Mouse (Mus musculus): Measurements from ENCODE around the gene Rgs9. TPM values are rescaled to one million over a fixed set of nuclear protein-coding genes. Genes with fewer than 3 reads are reported as not detected.

The Rgs9 gene
- polyA plus RNA-seq, 1 experiment: 1.2 TPM

DNA sequence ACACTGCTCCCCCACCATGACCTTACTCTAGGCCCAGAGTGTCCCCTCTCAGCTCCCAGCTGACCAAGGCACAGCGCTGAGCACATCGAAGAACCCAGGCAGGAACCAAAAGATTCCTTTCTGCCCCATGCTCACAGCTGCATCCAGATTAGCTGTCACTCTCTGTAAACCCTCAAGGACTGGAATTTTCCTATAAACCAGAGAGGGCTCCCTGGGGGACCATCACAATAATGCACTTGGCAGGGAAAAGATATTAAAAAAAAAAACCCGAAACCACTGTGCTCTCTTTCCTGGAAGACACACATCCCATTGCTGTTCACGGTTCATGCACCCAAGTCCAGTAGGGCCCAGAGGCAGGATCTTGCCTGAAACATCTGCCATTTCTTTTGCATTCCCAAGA is 31.4 kb upstream of the Rgs9 start:
- TF ChIP-seq POLR2A (IDR thresholded peaks at IDR 0.05; ENCODE audit: control insufficient read depth, extremely low read depth, insufficient read depth, low read length, poor library complexity) (no peak), CTCF (IDR thresholded peaks at IDR 0.05; ENCODE audit: borderline replicate concordance, control insufficient read depth, extremely low read depth, insufficient read depth, low read length, poor library complexity) (no peak)
- Histone ChIP-seq H3K27ac (ENCODE audit: control insufficient read depth, insufficient read depth, low read length) (no peak overlapping the region), H3K36me3 (ENCODE audit: control insufficient read depth, insufficient read depth, low read length) (no peaks in the 10 kb centered on the region), H3K27me3 (ENCODE audit: control insufficient read depth, insufficient read depth, low read length) (no peaks in the 10 kb centered on the region), H3K4me1 (replicated peaks; ENCODE audit: control insufficient read depth, insufficient read depth, low read length) (peaks cover 7% of the 10 kb centered on the region), H3K4me3 (ENCODE audit: control insufficient read depth, insufficient read depth, low read length) (no peak overlapping the region)
- 88% methylated on average over 4 of the region's 4 CpGs for WGBS
- DNase-seq: no peak

- Histone ChIP-seq H3K27ac (ENCODE audit: control insufficient read depth, insufficient read depth, low read length) (no peak overlapping the region), H3K27me3 (ENCODE audit: control insufficient read depth, insufficient read depth, low read length) (no peaks in the 10 kb centered on the region), H3K36me3 (ENCODE audit: control insufficient read depth, insufficient read depth, low read length) (no peaks in the 10 kb centered on the region), H3K4me1 (replicated peaks; ENCODE audit: control insufficient read depth, insufficient read depth, low read length) (peaks cover 7% of the 10 kb centered on the region), H3K4me3 (ENCODE audit: control insufficient read depth, insufficient read depth, low read length) (no peak overlapping the region)
- DNase-seq: no peak
- WGBS: 83% methylated on average over 10 of the region's 10 CpGs
- TF ChIP-seq CTCF (IDR thresholded peaks at IDR 0.05; ENCODE audit: borderline replicate concordance, control insufficient read depth, extremely low read depth, insufficient read depth, low read length, poor library complexity): no peak
- TF ChIP-seq POLR2A (IDR thresholded peaks at IDR 0.05; ENCODE audit: control insufficient read depth, extremely low read depth, insufficient read depth, low read length, poor library complexity): no peak
Observed at GRCm38 (mm10) chr11:109327952-109328351, 30.0 kb upstream of the Rgs9 start.

DNA sequence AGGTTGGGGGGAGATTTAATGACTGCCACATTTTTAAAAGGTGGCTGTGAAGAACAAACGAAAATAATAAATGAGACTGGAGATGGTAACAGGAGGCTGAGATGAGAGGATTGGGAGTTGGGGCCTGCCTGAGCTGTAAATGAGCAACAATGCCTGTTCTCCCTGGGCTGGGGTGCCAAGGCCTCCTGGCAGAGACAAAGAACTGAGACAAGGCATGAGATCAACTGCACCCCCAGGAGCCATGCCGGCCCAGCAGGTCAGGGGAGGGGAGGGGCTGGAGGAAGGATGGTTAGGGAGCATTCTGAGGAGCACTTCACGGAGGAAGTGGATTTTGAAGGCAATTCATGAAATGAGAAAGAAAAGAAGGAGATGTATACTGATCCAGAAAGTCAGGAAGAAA is 29.5 kb upstream of the Rgs9 start:
- no peaks in the 10 kb centered on the region for H3K36me3 ChIP-seq (ENCODE audit: control insufficient read depth, insufficient read depth, low read length)
- WGBS: 74% methylated on average over 3 of the region's 3 CpGs
- no peak for TF ChIP-seq POLR2A (IDR thresholded peaks at IDR 0.05; ENCODE audit: control insufficient read depth, extremely low read depth, insufficient read depth, low read length, poor library complexity)
- TF ChIP-seq CTCF (IDR thresholded peaks at IDR 0.05; ENCODE audit: borderline replicate concordance, control insufficient read depth, extremely low read depth, insufficient read depth, low read length, poor library complexity): no peak
- no peak overlapping the region for H3K27ac ChIP-seq (ENCODE audit: control insufficient read depth, insufficient read depth, low read length)
- no peak overlapping the region for H3K4me3 ChIP-seq (ENCODE audit: control insufficient read depth, insufficient read depth, low read length)
- H3K27me3 ChIP-seq (ENCODE audit: control insufficient read depth, insufficient read depth, low read length): no peaks in the 10 kb centered on the region
- H3K4me1 ChIP-seq (replicated peaks; ENCODE audit: control insufficient read depth, insufficient read depth, low read length): peaks cover 7% of the 10 kb centered on the region
- DNase-seq: no peak

DNA sequence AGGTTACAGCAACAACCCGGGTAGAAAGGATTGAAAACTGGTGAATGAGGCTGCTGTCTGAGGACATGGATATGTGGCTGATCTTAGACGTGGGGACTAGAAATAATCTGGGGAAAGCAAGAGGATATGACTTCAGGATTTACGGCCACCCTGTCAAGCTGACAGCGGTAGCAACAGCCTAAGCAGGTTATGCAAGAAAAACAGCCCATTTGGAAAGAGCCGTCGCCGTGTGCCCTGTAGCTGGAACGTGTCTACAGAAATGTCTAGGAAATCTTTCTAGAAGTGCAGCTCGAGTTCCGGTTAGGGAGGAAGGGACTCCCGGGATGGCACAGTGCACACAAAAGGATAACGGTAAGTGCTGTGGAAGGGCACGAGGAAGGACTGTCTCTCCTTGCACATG is 28.3 kb upstream of the Rgs9 start:
- WGBS: 70% methylated on average over 13 of the region's 13 CpGs
- H3K36me3 ChIP-seq (ENCODE audit: control insufficient read depth, insufficient read depth, low read length): no peaks in the 10 kb centered on the region
- no peak for DNase-seq
- no peak overlapping the region for H3K27ac ChIP-seq (ENCODE audit: control insufficient read depth, insufficient read depth, low read length)
- H3K27me3 ChIP-seq (ENCODE audit: control insufficient read depth, insufficient read depth, low read length): no peaks in the 10 kb centered on the region
- no peak overlapping the region for H3K4me3 ChIP-seq (ENCODE audit: control insufficient read depth, insufficient read depth, low read length)
- TF ChIP-seq POLR2A (IDR thresholded peaks at IDR 0.05; ENCODE audit: control insufficient read depth, extremely low read depth, insufficient read depth, low read length, poor library complexity) (no peak), CTCF (IDR thresholded peaks at IDR 0.05; ENCODE audit: borderline replicate concordance, control insufficient read depth, extremely low read depth, insufficient read depth, low read length, poor library complexity) (no peak)
- peaks cover 2% of the 10 kb centered on the region; the same call in 1 of the 2 replicates for H3K4me1 ChIP-seq (replicated peaks; ENCODE audit: control insufficient read depth, insufficient read depth, low read length)

- WGBS: 93% methylated on average over 8 of the region's 8 CpGs
- H3K27me3 ChIP-seq (ENCODE audit: control insufficient read depth, insufficient read depth, low read length): no peaks in the 10 kb centered on the region
- no peak for DNase-seq
- H3K27ac ChIP-seq (ENCODE audit: control insufficient read depth, insufficient read depth, low read length): no peak overlapping the region
- TF ChIP-seq POLR2A (IDR thresholded peaks at IDR 0.05; ENCODE audit: control insufficient read depth, extremely low read depth, insufficient read depth, low read length, poor library complexity) (no peak), CTCF (IDR thresholded peaks at IDR 0.05; ENCODE audit: borderline replicate concordance, control insufficient read depth, extremely low read depth, insufficient read depth, low read length, poor library complexity) (no peak)
- H3K4me1 ChIP-seq (replicated peaks; ENCODE audit: control insufficient read depth, insufficient read depth, low read length): no peaks in the 10 kb centered on the region
- no peak overlapping the region for H3K4me3 ChIP-seq (ENCODE audit: control insufficient read depth, insufficient read depth, low read length)
- H3K36me3 ChIP-seq (ENCODE audit: control insufficient read depth, insufficient read depth, low read length): no peaks in the 10 kb centered on the region
Observed at GRCm38 (mm10) chr11:109320361-109320933, 22.5 kb upstream of the Rgs9 start.

DNA sequence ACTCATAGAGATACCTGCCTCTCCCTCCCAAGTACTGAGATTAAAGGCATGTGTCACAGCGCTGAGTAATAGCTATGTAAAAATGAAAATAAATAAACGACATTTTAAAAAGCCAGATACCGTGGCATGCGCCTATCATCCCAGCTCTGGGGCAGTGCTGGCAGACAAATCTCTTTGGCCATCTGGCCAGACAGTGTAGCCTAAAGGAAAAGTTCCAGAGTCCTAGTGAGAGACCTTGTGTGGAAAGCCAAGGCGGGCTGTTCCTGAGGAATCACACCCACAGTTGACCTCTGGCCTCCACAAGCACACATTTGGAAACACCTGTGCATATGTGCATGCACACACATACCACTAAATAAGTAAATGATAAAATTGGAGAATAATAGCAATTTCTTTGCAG is 22.0 kb upstream of the Rgs9 start:
- Histone ChIP-seq H3K4me3 (ENCODE audit: control insufficient read depth, insufficient read depth, low read length) (no peak overlapping the region), H3K27me3 (ENCODE audit: control insufficient read depth, insufficient read depth, low read length) (no peaks in the 10 kb centered on the region), H3K4me1 (replicated peaks; ENCODE audit: control insufficient read depth, insufficient read depth, low read length) (no peaks in the 10 kb centered on the region), H3K27ac (ENCODE audit: control insufficient read depth, insufficient read depth, low read length) (no peak overlapping the region), H3K36me3 (ENCODE audit: control insufficient read depth, insufficient read depth, low read length) (no peaks in the 10 kb centered on the region)
- TF ChIP-seq CTCF (IDR thresholded peaks at IDR 0.05; ENCODE audit: borderline replicate concordance, control insufficient read depth, extremely low read depth, insufficient read depth, low read length, poor library complexity) (no peak), POLR2A (IDR thresholded peaks at IDR 0.05; ENCODE audit: control insufficient read depth, extremely low read depth, insufficient read depth, low read length, poor library complexity) (no peak)
- no peak for DNase-seq
- WGBS: 96% methylated on average over 5 of the region's 5 CpGs

GRCm38 (mm10) chr11:109319471-109319870 is 21.5 kb upstream of the Rgs9 start:
- H3K4me3 ChIP-seq (ENCODE audit: control insufficient read depth, insufficient read depth, low read length): no peak overlapping the region
- H3K4me1 ChIP-seq (replicated peaks; ENCODE audit: control insufficient read depth, insufficient read depth, low read length): no peaks in the 10 kb centered on the region
- no peaks in the 10 kb centered on the region for H3K36me3 ChIP-seq (ENCODE audit: control insufficient read depth, insufficient read depth, low read length)
- WGBS: 96% methylated on average over 4 of the region's 4 CpGs
- TF ChIP-seq CTCF (IDR thresholded peaks at IDR 0.05; ENCODE audit: borderline replicate concordance, control insufficient read depth, extremely low read depth, insufficient read depth, low read length, poor library complexity) (no peak), POLR2A (IDR thresholded peaks at IDR 0.05; ENCODE audit: control insufficient read depth, extremely low read depth, insufficient read depth, low read length, poor library complexity) (no peak)
- no peaks in the 10 kb centered on the region for H3K27me3 ChIP-seq (ENCODE audit: control insufficient read depth, insufficient read depth, low read length)
- H3K27ac ChIP-seq (ENCODE audit: control insufficient read depth, insufficient read depth, low read length): no peak overlapping the region
- DNase-seq: no peak

All from thymus, adult 2 months (tissue).